Mouse (Mus musculus) kidney, adult 2 months (tissue): ENCODE data around the gene Ppp2r3a.

Experiments used
- CTCF ChIP-seq: fragments of 200-500 bp; conservative IDR thresholded peaks from 2 replicates; pipeline ENCODE4 v1.5.1; 2011; ENCODE audit warnings: low read depth, mild to moderate bottlenecking, control low read depth, low read length, moderate library complexity, mixed read lengths; ENCODE audit not compliant: insufficient read depth, insufficient read length
- POLR2A ChIP-seq: fragments of 200-500 bp; IDR thresholded peaks from one replicate; pipeline ENCODE4 v1.6.1; 2011; ENCODE audit warnings: low read depth, low read length, control low read depth

GRCm38 (mm10) chr9:101286766-101287165, 35.2 kb upstream of the Ppp2r3a start:
- TF ChIP-seq CTCF, result no peak
- no peak for TF ChIP-seq POLR2A
